Mouse (Mus musculus): ENCODE measurements around the gene Map3k4. TPM values are rescaled to one million over a fixed set of nuclear protein-coding genes. Genes with fewer than 3 reads are reported as not detected.
"Not testable (repeated sequence)": the region's sequence is repeated elsewhere in the genome, so short reads cannot be mapped to it uniquely, and the experiment has no call there.

The Map3k4 gene
- polyA plus RNA-seq, 1 experiment from 2014 or later = 52.4 TPM

DNA sequence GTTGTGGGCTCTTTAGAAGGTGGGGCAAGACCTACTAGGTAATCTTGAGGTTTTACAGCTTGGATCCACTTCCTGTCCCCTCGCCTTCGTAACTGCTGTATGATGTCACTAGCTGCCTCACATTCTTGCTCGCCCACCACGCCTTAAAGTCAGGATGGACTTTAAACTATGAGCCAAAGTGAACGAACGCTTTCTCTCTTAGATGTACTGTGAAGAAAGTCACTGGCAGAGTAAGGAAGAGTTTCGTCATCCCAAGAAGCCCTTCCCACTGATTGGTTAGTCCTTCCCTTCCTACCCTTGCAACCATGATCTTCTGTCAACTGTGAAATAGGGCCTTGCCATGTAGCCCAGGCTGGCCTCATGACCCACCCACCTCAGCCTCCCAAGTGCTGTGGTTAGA lies 87.5 kb downstream of the Map3k4 start:
- H3K36me3 ChIP-seq (ENCODE audit: control insufficient read depth, insufficient read depth, low read length) = peaks cover 67% of the 10 kb centered on the region
- H3K27ac ChIP-seq (ENCODE audit: low read length) = no peak overlapping the region
- no peak overlapping the region for H3K9ac ChIP-seq (replicated peaks; ENCODE audit: low read depth, low read length)
- H3K4me1 ChIP-seq (ENCODE audit: control insufficient read depth, insufficient read depth, low read length) = no peaks in the 10 kb centered on the region
- H3K27me3 ChIP-seq (ENCODE audit: control insufficient read depth, insufficient read depth, low read length) = no peaks in the 10 kb centered on the region
- H3K4me2 ChIP-seq (replicated peaks; ENCODE audit: low read depth, low read length) = no peak overlapping the region
- H3K4me3 ChIP-seq (ENCODE audit: low read depth, low read length) = no peak overlapping the region
- no peaks in the 10 kb centered on the region for H3K9me3 ChIP-seq (ENCODE audit: control insufficient read depth, low read depth, low read length)
- ATAC-seq (ENCODE audit: insufficient number of reproducible peaks, insufficient read depth, low FRiP score, low read depth) = no peak
- WGBS = 89% methylated on average over 7 of the region's 7 CpGs

DNA sequence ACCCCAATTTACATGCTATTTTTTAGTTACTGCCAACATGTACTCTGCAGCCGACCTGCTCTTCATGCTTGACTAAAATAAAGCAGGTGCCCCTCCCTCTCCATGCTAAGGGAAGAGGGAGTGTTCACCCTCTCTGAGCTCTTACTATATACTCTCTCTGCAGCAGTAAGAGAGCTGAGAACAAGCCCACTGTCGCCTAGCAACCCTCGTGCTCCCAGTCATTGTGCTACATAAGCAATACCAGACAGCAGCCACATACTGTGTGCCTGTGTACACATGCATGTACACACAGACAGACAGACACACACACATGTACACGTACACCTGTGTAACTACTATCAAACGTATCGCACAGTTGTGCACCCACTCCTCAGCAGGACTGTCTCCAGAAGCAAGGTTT lies 88.4 kb downstream of the Map3k4 start:
- Histone ChIP-seq H3K36me3 (ENCODE audit: control insufficient read depth, insufficient read depth, low read length) (peaks cover 71% of the 10 kb centered on the region), H3K27me3 (ENCODE audit: control insufficient read depth, insufficient read depth, low read length) (no peaks in the 10 kb centered on the region), H3K4me3 (ENCODE audit: low read depth, low read length) (no peak overlapping the region), H3K4me1 (ENCODE audit: control insufficient read depth, insufficient read depth, low read length) (no peaks in the 10 kb centered on the region), H3K9ac (replicated peaks; ENCODE audit: low read depth, low read length) (no peak overlapping the region), H3K27ac (ENCODE audit: low read length) (no peak overlapping the region), H3K4me2 (replicated peaks; ENCODE audit: low read depth, low read length) (no peak overlapping the region), H3K9me3 (ENCODE audit: control insufficient read depth, low read depth, low read length) (no peaks in the 10 kb centered on the region)
- peak; percentile 57; the same call in 1 of the 2 replicates for ATAC-seq (ENCODE audit: insufficient number of reproducible peaks, insufficient read depth, low FRiP score, low read depth)
- WGBS = 83% methylated on average over 6 of the region's 6 CpGs

DNA sequence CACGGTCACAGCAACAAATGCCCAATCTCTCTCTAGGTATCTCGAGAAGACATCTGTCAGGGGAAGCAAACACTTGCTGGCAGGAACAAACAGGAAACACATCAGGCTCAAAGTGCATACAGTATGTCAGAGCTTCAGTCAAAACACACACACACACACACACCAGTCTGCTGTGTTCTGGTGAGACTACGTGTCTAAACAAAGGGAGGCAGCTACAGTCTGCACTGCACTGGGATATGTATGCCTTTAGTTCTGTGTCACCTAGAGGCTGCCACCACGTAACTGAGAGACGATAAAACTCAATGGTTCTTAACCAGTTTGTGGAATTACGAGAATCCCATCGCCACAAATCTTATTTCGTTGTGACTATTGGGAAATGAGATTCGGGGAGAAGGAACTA lies 88.8 kb downstream of the Map3k4 start:
- Histone ChIP-seq H3K27me3 (ENCODE audit: control insufficient read depth, insufficient read depth, low read length) (no peaks in the 10 kb centered on the region), H3K9ac (replicated peaks; ENCODE audit: low read depth, low read length) (no peak overlapping the region), H3K4me3 (ENCODE audit: low read depth, low read length) (no peak overlapping the region), H3K27ac (ENCODE audit: low read length) (no peak overlapping the region), H3K9me3 (ENCODE audit: control insufficient read depth, low read depth, low read length) (no peaks in the 10 kb centered on the region), H3K4me1 (ENCODE audit: control insufficient read depth, insufficient read depth, low read length) (no peaks in the 10 kb centered on the region), H3K4me2 (replicated peaks; ENCODE audit: low read depth, low read length) (no peak overlapping the region), H3K36me3 (ENCODE audit: control insufficient read depth, insufficient read depth, low read length) (peaks cover 72% of the 10 kb centered on the region)
- ATAC-seq (ENCODE audit: insufficient number of reproducible peaks, insufficient read depth, low FRiP score, low read depth) = no peak
- 93% methylated on average over 9 of the region's 9 CpGs for WGBS

DNA sequence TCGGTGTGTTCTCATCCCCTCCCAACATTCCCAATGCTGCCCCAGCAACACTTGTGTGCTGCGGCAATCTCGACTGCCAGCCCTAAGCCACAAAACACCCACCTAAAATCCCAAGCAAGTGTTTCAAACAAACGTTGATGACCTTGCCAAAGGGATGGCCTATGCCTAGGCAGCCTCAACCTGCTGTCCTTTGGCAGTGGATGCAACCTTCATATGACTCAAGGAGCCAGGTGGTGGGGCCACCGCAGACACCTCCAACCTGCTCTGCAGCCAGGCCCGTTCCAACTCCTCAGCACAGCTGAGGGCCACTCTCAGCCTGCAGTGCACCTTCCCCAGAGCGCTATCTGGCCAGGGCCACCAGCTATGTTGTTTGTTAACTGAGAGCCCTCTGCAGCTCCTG lies 90.1 kb downstream of the Map3k4 start:
- ATAC-seq (ENCODE audit: insufficient number of reproducible peaks, insufficient read depth, low FRiP score, low read depth) = no peak
- 91% methylated on average over 7 of the region's 7 CpGs for WGBS
- no peak overlapping the region for H3K9ac ChIP-seq (replicated peaks; ENCODE audit: low read depth, low read length)
- no peaks in the 10 kb centered on the region for H3K9me3 ChIP-seq (ENCODE audit: control insufficient read depth, low read depth, low read length)
- no peak overlapping the region for H3K4me3 ChIP-seq (ENCODE audit: low read depth, low read length)
- H3K4me2 ChIP-seq (replicated peaks; ENCODE audit: low read depth, low read length) = no peak overlapping the region
- no peaks in the 10 kb centered on the region for H3K27me3 ChIP-seq (ENCODE audit: control insufficient read depth, insufficient read depth, low read length)
- H3K4me1 ChIP-seq (ENCODE audit: control insufficient read depth, insufficient read depth, low read length) = no peaks in the 10 kb centered on the region
- peaks cover 68% of the 10 kb centered on the region for H3K36me3 ChIP-seq (ENCODE audit: control insufficient read depth, insufficient read depth, low read length)
- no peak overlapping the region for H3K27ac ChIP-seq (ENCODE audit: low read length)

DNA sequence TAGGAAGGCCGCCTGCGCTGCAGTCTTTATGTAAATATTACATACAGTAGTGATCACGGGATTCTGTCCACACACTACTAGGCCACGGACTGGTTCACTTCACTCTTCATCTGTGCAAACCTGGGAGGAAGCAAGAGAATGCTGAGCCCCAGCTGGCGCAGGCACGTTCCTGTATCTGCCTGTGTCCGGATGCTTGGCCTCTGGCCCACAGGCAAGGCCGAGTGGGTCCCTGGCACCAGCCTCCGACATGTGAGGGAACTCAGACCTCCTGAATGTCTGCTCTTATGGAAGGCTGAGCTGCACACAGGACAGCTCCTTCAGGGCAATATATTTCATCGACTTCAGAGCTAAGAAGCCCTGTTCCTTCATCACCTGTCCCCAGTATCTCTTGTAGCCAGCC lies 90.6 kb downstream of the Map3k4 start:
- no peaks in the 10 kb centered on the region for H3K9me3 ChIP-seq (ENCODE audit: control insufficient read depth, low read depth, low read length)
- H3K4me3 ChIP-seq (ENCODE audit: low read depth, low read length) = no peak overlapping the region
- peaks cover 65% of the 10 kb centered on the region for H3K36me3 ChIP-seq (ENCODE audit: control insufficient read depth, insufficient read depth, low read length)
- H3K27me3 ChIP-seq (ENCODE audit: control insufficient read depth, insufficient read depth, low read length) = no peaks in the 10 kb centered on the region
- no peak overlapping the region for H3K9ac ChIP-seq (replicated peaks; ENCODE audit: low read depth, low read length)
- H3K4me1 ChIP-seq (ENCODE audit: control insufficient read depth, insufficient read depth, low read length) = no peaks in the 10 kb centered on the region
- H3K27ac ChIP-seq (ENCODE audit: low read length) = no peak overlapping the region
- no peak for ATAC-seq (ENCODE audit: insufficient number of reproducible peaks, insufficient read depth, low FRiP score, low read depth)
- WGBS = 86% methylated on average over 10 of the region's 10 CpGs
- no peak overlapping the region for H3K4me2 ChIP-seq (replicated peaks; ENCODE audit: low read depth, low read length)

DNA sequence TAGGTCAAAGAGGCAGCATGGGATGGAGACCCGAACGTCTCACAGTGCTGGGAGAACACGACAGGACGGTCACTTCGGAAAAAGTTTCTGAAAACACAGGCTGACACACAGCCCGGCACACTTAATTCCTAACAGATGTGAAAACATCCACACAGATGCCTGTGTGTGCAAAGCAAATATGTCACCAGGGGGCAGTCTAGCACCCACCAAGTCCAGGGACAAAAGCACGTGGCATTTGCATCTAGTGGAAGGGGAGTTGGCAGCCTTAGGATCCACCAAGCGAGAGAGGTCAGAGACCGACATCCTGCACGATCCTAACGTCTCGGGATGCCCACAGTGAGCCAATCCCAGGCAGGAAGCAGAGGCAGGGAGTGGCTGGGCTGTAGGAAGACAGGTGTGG lies 92.0 kb downstream of the Map3k4 start:
- Histone ChIP-seq H3K4me1 (ENCODE audit: control insufficient read depth, insufficient read depth, low read length) (no peaks in the 10 kb centered on the region), H3K9me3 (ENCODE audit: control insufficient read depth, low read depth, low read length) (no peaks in the 10 kb centered on the region), H3K36me3 (ENCODE audit: control insufficient read depth, insufficient read depth, low read length) (peaks cover 54% of the 10 kb centered on the region), H3K4me3 (ENCODE audit: low read depth, low read length) (no peak overlapping the region), H3K27me3 (ENCODE audit: control insufficient read depth, insufficient read depth, low read length) (no peaks in the 10 kb centered on the region), H3K4me2 (replicated peaks; ENCODE audit: low read depth, low read length) (no peak overlapping the region), H3K9ac (replicated peaks; ENCODE audit: low read depth, low read length) (no peak overlapping the region), H3K27ac (ENCODE audit: low read length) (no peak overlapping the region)
- WGBS = 58% methylated on average over 12 of the region's 12 CpGs
- no peak for ATAC-seq (ENCODE audit: insufficient number of reproducible peaks, insufficient read depth, low FRiP score, low read depth)

DNA sequence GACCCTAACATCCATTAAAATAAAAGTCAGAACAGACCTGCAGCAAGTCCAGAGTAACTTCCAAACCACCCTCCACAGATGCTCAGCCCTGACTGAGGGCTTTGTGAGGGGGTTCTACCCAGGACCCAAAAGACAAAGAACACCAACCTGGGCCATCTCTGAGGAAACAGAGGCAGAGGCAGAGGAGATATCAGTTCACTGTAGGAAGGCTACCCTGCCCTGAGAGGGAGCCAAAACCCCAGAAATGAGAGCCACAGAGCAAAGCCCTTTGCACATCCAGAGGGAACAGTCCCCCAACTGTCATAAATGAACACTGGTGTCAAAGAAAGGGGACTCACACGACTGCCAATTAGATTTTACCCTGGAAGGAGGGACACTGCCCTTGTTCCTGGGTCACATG lies 93.4 kb downstream of the Map3k4 start:
- Histone ChIP-seq H3K9ac (replicated peaks; ENCODE audit: low read depth, low read length) (no peak overlapping the region), H3K4me3 (ENCODE audit: low read depth, low read length) (no peak overlapping the region), H3K9me3 (ENCODE audit: control insufficient read depth, low read depth, low read length) (no peaks in the 10 kb centered on the region), H3K4me1 (ENCODE audit: control insufficient read depth, insufficient read depth, low read length) (no peaks in the 10 kb centered on the region), H3K36me3 (ENCODE audit: control insufficient read depth, insufficient read depth, low read length) (peaks cover 41% of the 10 kb centered on the region), H3K27ac (ENCODE audit: low read length) (no peak overlapping the region), H3K27me3 (ENCODE audit: control insufficient read depth, insufficient read depth, low read length) (no peaks in the 10 kb centered on the region), H3K4me2 (replicated peaks; ENCODE audit: low read depth, low read length) (no peak overlapping the region)
- ATAC-seq (ENCODE audit: insufficient number of reproducible peaks, insufficient read depth, low FRiP score, low read depth) = no peak
- WGBS = 65% methylated on average over 1 of the region's 1 CpGs

DNA sequence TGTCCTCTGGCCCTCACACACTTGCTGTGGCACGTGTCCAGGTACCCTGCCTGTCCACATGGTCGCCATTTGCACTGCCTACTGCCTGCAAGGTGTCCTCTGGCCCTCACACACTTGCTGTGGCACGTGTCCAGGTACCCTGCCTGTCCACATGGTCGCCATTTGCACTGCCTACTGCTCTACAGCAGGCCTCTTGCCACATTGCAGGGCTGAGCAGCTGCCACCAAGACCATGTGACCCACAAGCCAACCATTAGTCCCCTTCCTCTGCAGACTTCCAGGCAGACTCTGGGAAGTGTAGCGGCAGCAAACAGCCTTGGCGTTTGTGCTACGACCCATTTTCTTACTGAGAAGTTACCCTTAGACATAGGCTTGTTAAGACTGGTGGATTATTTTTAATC lies 94.0 kb downstream of the Map3k4 start:
- not testable (repeated sequence) for H3K27me3 ChIP-seq (ENCODE audit: control insufficient read depth, insufficient read depth, low read length); H3K4me2 ChIP-seq (replicated peaks; ENCODE audit: low read depth, low read length); H3K9me3 ChIP-seq (ENCODE audit: control insufficient read depth, low read depth, low read length); H3K27ac ChIP-seq (ENCODE audit: low read length); H3K4me1 ChIP-seq (ENCODE audit: control insufficient read depth, insufficient read depth, low read length); H3K9ac ChIP-seq (replicated peaks; ENCODE audit: low read depth, low read length); ATAC-seq (ENCODE audit: insufficient number of reproducible peaks, insufficient read depth, low FRiP score, low read depth); H3K4me3 ChIP-seq (ENCODE audit: low read depth, low read length)
- peaks cover 36% of the 10 kb centered on the region for H3K36me3 ChIP-seq (ENCODE audit: control insufficient read depth, insufficient read depth, low read length)
- 85% methylated on average over 5 of the region's 7 CpGs for WGBS

DNA sequence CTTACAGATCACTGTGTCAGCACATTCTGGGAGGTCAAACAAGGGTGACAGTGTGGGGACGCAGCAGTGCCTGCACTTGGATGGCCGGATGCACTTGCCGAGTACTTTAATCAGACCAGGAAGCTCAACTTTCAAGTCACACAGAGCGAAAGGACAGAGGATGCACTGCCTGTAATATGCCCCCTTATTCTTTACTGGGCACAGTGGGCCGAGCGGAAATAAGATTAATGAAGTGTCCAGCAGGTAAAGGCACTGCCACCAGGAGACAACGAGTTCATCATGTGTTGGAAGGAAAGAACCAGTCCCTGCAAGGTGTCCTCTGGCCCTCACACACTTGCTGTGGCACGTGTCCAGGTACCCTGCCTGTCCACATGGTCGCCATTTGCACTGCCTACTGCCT lies 94.5 kb downstream of the Map3k4 start:
- H3K4me3 ChIP-seq (ENCODE audit: low read depth, low read length) = no peak overlapping the region
- no peak overlapping the region for H3K4me2 ChIP-seq (replicated peaks; ENCODE audit: low read depth, low read length)
- 71% methylated on average over 8 of the region's 9 CpGs for WGBS
- H3K9me3 ChIP-seq (ENCODE audit: control insufficient read depth, low read depth, low read length) = no peaks in the 10 kb centered on the region
- H3K27ac ChIP-seq (ENCODE audit: low read length) = no peak overlapping the region
- ATAC-seq (ENCODE audit: insufficient number of reproducible peaks, insufficient read depth, low FRiP score, low read depth) = no peak
- no peak overlapping the region for H3K9ac ChIP-seq (replicated peaks; ENCODE audit: low read depth, low read length)
- no peaks in the 10 kb centered on the region for H3K4me1 ChIP-seq (ENCODE audit: control insufficient read depth, insufficient read depth, low read length)
- no peaks in the 10 kb centered on the region for H3K27me3 ChIP-seq (ENCODE audit: control insufficient read depth, insufficient read depth, low read length)
- H3K36me3 ChIP-seq (ENCODE audit: control insufficient read depth, insufficient read depth, low read length) = peaks cover 34% of the 10 kb centered on the region
